Mouse (Mus musculus) forebrain, embryonic 14.5 days (tissue): ENCODE data around the gene Dytn. TPM values are rescaled to one million over a fixed set of nuclear protein-coding genes. Genes with fewer than 3 reads are reported as not detected.

Experiments
- polyA plus RNA-seq: library from polyadenylated mRNA; unstranded; fragments of >200 nt; fragmentation: Nextera tagmentation; extraction: Ambion mirVana; gene quantifications from 2 replicates; pipeline ENCODE4 v1.2.1, GENCODE M21; 2014

Gene Dytn
- polyA plus RNA-seq, 1 experiment from 2014 or later = not detected

Other genes with a start within 250 kb of the Dytn start
- gene Adam23, start 241.0 kb downstream of the Dytn start, polyA plus RNA-seq = 6.6 and 8.2 TPM in 2 replicates
- not detected in 2 replicates for gene Gm39653, start 71.0 kb downstream of the Dytn start, polyA plus RNA-seq
- 0.29 and 0.53 TPM in 2 replicates for gene Mdh1b, start 43.4 kb upstream of the Dytn start, polyA plus RNA-seq
- gene Fastkd2, start 43.7 kb upstream of the Dytn start, polyA plus RNA-seq = 56.2 and 59.4 TPM in 2 replicates
- gene 4933402D24Rik, start 82.3 kb upstream of the Dytn start, polyA plus RNA-seq = 0.28 and 0.32 TPM in 2 replicates